Mouse (Mus musculus) midbrain, embryonic 11.5 days (tissue): ENCODE measurements around the gene Kremen2. TPM values are rescaled to one million over a fixed set of nuclear protein-coding genes. Genes with fewer than 3 reads are reported as not detected.

Source experiments
- ATAC-seq: fragments of 200-750 bp; cut with Nextera tagmentation; 2 replicates; pipeline ENCODE4 v1.8.0; 2017; ENCODE audit warnings: moderate TSS enrichment, moderate library complexity; ENCODE audit not compliant: low FRiP score
- DNase-seq: peaks from one replicate; pipeline ENCODE4 v3.0.0; 2015; ENCODE audit warnings: low spot score; ENCODE audit errors: missing footprints
- H3K27ac ChIP-seq: fragments of 300-500 bp; sonication (generic); 2 replicates; pipeline ENCODE4 v1.5.1; 2014; ENCODE audit warnings: low read depth, low read length
- H3K27me3 ChIP-seq: fragments of 300-500 bp; sonication (generic); 2 replicates; pipeline ENCODE4 v1.6.1; 2014; ENCODE audit warnings: mild to moderate bottlenecking, low read length, moderate library complexity, mixed read lengths; ENCODE audit not compliant: control insufficient read depth, insufficient read depth
- H3K36me3 ChIP-seq: fragments of 300-500 bp; sonication (generic); 2 replicates; pipeline ENCODE4 v1.6.1; 2014; ENCODE audit warnings: mild to moderate bottlenecking, low read length, moderate library complexity, mixed read lengths; ENCODE audit not compliant: control insufficient read depth, insufficient read depth
- H3K4me1 ChIP-seq: fragments of 300-500 bp; sonication (generic); 2 replicates; pipeline ENCODE4 v1.6.1; 2014; ENCODE audit warnings: low read length; ENCODE audit not compliant: control insufficient read depth, insufficient read depth
- H3K4me2 ChIP-seq: fragments of 300-500 bp; sonication (generic); 2 replicates; pipeline ENCODE4 v1.6.1; 2014; ENCODE audit warnings: mild to moderate bottlenecking, moderate library complexity
- H3K4me3 ChIP-seq: fragments of 300-500 bp; sonication (generic); 2 replicates; pipeline ENCODE4 v1.5.1; 2014; ENCODE audit warnings: low read depth, low read length
- H3K9ac ChIP-seq: fragments of 300-500 bp; sonication (generic); 2 replicates; pipeline ENCODE4 v1.6.1; 2014; ENCODE audit warnings: low read length
- H3K9me3 ChIP-seq: fragments of 300-500 bp; sonication (generic); 2 replicates; pipeline ENCODE4 v1.6.1; 2016; ENCODE audit warnings: low read length; ENCODE audit not compliant: control insufficient read depth
- WGBS: fragments of 180-500 bp; shearing (Covaris S2); extraction: QIAGEN DNeasy Blood & Tissue Kit; methylation state at CpG from one replicate; pipeline ENCODE4 v1.1.7; 2014; 5-methylcytosine and 5-hydroxymethylcytosine counted together
- polyA plus RNA-seq: library from polyadenylated mRNA; unstranded; fragments of >200 nt; fragmentation: Nextera tagmentation; extraction: Ambion mirVana; gene quantifications from 2 replicates; pipeline ENCODE4 v1.2.1, GENCODE M21; 2014

Gene Kremen2
- polyA plus RNA-seq: 0.58 and 0.63 TPM in 2 replicates

DNA sequence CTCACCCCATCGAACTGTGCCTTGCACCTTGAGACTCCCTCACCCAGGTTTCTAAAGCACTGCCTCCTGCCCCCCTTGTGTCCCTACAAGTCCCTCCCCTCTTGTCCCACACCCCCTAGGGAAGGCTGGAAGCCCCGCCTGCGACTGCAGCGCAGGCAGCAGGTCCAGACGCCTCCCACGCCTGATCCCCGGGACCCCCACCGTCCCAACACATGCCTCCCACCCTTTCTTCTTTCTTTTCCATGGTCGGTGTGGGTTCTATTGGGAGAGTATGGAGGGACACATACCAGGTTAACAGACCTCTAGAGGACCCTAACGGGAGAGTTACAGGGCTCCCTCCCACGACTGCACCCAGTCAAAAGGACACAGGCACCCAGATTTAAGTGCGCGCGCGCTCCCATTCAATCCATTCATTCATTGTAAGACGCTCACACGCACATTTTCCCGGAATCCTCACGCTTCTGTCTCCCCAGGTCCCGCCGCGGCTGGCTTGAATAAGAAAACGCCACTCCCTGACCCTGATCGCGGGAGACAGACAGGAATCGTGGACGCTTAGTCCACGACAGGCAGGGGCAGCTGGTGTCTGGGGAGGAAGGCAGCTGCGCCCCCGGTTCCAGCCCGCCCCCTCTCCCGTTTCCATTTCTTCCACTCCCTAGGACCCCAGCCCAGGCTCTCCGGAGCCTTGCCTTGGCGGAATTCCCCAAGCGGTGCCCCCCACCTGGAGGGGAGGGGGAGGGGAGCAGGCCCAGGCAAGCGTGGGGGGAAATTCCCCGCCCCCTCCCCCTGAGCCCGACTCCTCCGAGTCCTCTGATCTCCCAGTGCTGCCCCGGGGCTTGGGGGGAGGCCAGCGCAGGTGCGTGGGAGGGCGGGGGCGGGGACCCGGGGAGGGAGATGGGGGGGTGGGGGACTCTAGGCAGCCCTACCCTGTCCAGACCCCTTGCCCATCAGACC, at the start of gene Kremen2:
Gene Kremen2 (minus strand): TSS at position 533 of the 951 bp plus-strand sequence.
- H3K27me3 ChIP-seq: peaks cover 66% of the 10 kb centered on the region
- H3K4me2 ChIP-seq: peak within 1 kb of the TSS; percentile 50
- H3K4me1 ChIP-seq: peaks cover 12% of the 10 kb centered on the region
- no peaks in the 10 kb centered on the region for H3K9me3 ChIP-seq
- under 1% methylated on average over 39 of the region's 45 CpGs for WGBS
- no peaks in the 10 kb centered on the region for H3K36me3 ChIP-seq
- ATAC-seq: peak; percentile 28
- peak; percentile 93 for DNase-seq
- H3K27ac ChIP-seq: no peak within 1 kb of the TSS
- peak within 1 kb of the TSS; percentile 48 for H3K9ac ChIP-seq
- peak within 1 kb of the TSS; percentile 30 for H3K4me3 ChIP-seq

GRCm38 (mm10) chr17:23795323-23795722, 49.7 kb upstream of the Kremen2 start:
- 97% methylated on average over 8 of the region's 8 CpGs for WGBS
- H3K9me3 ChIP-seq: no peaks in the 10 kb centered on the region

DNA sequence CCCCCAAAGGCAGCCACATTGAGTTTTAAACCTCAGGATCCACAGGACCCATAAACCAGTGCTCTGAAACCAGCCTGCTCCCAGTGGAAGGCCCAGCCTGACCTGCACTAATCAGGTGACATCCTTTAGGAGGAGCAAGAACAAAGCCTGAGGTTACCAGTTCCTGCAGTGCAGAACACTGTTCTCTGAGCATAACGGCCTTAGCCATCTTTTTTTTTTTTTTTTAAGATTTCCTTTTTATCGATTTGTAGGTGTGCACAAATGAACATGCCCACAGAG, 45.4 kb upstream of the Kremen2 start:
- Histone ChIP-seq H3K9ac (peak overlapping the region; percentile 74), H3K4me2 (peak overlapping the region; percentile 57), H3K36me3 (no peaks in the 10 kb centered on the region), H3K9me3 (no peaks in the 10 kb centered on the region), H3K4me3 (no peak overlapping the region), H3K27me3 (no peaks in the 10 kb centered on the region), H3K4me1 (peaks cover 18% of the 10 kb centered on the region), H3K27ac (peak overlapping the region; percentile 78)
- 77% methylated on average over 2 of the region's 2 CpGs for WGBS
- DNase-seq (no peak), ATAC-seq (no peak; the same call in 1 of the 2 replicates)

More at GRCm38 (mm10) chr17:23795323-23795722, 49.7 kb upstream of the Kremen2 start:
- H3K4me1 ChIP-seq: peaks cover 7% of the 10 kb centered on the region
- H3K9ac ChIP-seq: no peak overlapping the region
- ATAC-seq (no peak), DNase-seq (peak; percentile 45)
- no peak overlapping the region for H3K4me3 ChIP-seq
- no peak overlapping the region for H3K4me2 ChIP-seq
- no peak overlapping the region for H3K27ac ChIP-seq
- no peaks in the 10 kb centered on the region for H3K27me3 ChIP-seq
- H3K36me3 ChIP-seq: no peaks in the 10 kb centered on the region

DNA sequence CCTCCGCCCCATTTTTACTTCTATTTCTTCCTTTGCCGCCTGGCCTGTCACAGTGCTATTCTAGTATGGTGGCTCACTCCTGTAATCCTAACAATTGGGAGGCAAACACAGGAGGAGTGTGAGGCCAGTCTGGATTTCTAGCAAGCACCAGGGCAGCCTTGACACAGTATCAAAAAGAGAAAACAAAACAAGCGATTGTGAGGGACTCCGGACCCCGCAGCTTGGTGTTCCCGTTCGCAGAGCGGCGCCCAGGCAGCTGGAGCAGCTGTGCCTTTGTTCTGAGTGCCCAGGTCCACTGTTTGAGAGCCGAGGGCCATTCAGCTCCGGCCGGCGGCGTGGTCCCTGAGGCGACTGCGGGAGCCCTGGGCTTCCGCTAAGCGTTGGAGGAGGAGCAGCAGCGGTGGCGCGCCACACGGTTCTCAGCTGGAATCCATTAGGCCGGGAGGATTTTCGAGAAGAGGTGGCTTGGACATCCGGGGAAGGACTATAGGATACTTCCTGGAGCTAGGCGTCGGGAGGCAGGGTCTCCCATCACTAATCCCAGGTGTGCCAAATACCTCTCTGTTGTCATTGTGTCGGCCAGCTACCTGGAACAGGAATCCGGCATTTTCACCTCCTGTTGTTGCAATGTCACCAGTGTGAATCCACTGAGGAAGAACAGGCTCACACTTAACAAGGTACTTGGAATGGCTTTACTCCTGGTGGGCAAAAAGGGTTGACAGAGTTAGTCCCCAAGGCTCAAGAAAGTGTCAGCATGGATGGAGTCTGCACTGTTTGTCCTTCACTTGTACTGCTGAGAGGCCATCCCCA, 44.8 kb upstream of the Kremen2 start, which contains the start of gene Srrm2:
Gene Srrm2 (plus strand): TSS at position 264 of the 810 bp plus-strand sequence.
- Histone ChIP-seq H3K27ac (peak within 1 kb of the TSS; percentile 78), H3K9ac (peak within 1 kb of the TSS; percentile 74), H3K9me3 (no peaks in the 10 kb centered on the region), H3K4me1 (peaks cover 20% of the 10 kb centered on the region), H3K36me3 (no peaks in the 10 kb centered on the region), H3K4me3 (peak within 1 kb of the TSS; percentile 31), H3K4me2 (peak within 1 kb of the TSS; percentile 57), H3K27me3 (no peaks in the 10 kb centered on the region)
- WGBS: 2% methylated on average over 29 of the region's 29 CpGs
- ATAC-seq (peak; percentile 80), DNase-seq (peak; percentile 97)

GRCm38 (mm10) chr17:23789749-23790268, 44.2 kb upstream of the Kremen2 start:
- no peak for ATAC-seq
- Histone ChIP-seq H3K4me2 (peak overlapping the region; percentile 57), H3K9me3 (no peaks in the 10 kb centered on the region), H3K4me3 (peak overlapping the region; percentile 31), H3K27ac (peak overlapping the region; percentile 78), H3K27me3 (no peaks in the 10 kb centered on the region), H3K4me1 (peaks cover 20% of the 10 kb centered on the region), H3K36me3 (no peaks in the 10 kb centered on the region), H3K9ac (peak overlapping the region; percentile 74)
- peak; percentile 93 for DNase-seq
- WGBS: 8% methylated on average over 8 of the region's 8 CpGs

- Histone ChIP-seq H3K4me2 (no peak overlapping the region), H3K4me1 (peaks cover 20% of the 10 kb centered on the region), H3K9ac (no peak overlapping the region), H3K36me3 (no peaks in the 10 kb centered on the region), H3K27me3 (no peaks in the 10 kb centered on the region), H3K4me3 (no peak overlapping the region), H3K9me3 (no peaks in the 10 kb centered on the region), H3K27ac (no peak overlapping the region)
- DNase-seq (peak; percentile 64), ATAC-seq (no peak)
- 91% methylated on average over 4 of the region's 4 CpGs for WGBS
Measured at GRCm38 (mm10) chr17:23788973-23789372, 43.3 kb upstream of the Kremen2 start.

DNA sequence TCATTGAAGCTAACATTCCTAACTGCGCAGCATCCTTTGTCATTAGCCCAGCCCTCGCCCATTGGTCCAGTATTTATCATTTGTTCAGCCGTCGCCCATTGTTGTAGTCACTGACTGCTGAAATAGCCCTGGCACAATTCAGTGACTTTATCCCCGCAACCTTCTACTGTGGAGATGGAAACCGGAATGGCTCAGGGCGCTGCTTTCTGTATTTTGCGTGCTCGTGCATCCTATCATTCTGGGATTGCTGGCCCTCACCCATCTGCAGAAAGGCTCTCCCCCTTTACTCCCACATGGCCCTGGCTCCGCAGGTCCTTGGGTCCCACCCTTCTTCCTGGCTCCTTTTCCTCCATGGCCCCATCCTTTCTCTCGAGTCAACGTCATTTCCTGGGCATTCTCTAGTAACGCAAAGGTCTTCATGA, 40.9 kb upstream of the Kremen2 start:
- Histone ChIP-seq H3K4me2 (peak overlapping the region; percentile 70), H3K4me3 (peak overlapping the region; percentile 47), H3K27me3 (no peaks in the 10 kb centered on the region), H3K9me3 (no peaks in the 10 kb centered on the region), H3K4me1 (peaks cover 20% of the 10 kb centered on the region), H3K27ac (peak overlapping the region; percentile 30; the same call in 1 of the 2 replicates), H3K36me3 (no peaks in the 10 kb centered on the region), H3K9ac (peak overlapping the region; percentile 74; the same call in 1 of the 2 replicates)
- 17% methylated on average over 13 of the region's 13 CpGs for WGBS
- peak; percentile 55 for ATAC-seq
- peak; percentile 94 for DNase-seq

GRCm38 (mm10) chr17:23785561-23786471, 40.2 kb upstream of the Kremen2 start, which contains the start of gene Flywch2:
Flywch2 (minus strand) TSS chr17:23786081.
- H3K36me3 ChIP-seq: no peaks in the 10 kb centered on the region
- WGBS: 4% methylated on average over 39 of the region's 43 CpGs
- peaks cover 18% of the 10 kb centered on the region for H3K4me1 ChIP-seq
- no peaks in the 10 kb centered on the region for H3K9me3 ChIP-seq
- H3K27me3 ChIP-seq: no peaks in the 10 kb centered on the region
- H3K4me2 ChIP-seq: peak within 1 kb of the TSS; percentile 70
- peak within 1 kb of the TSS; percentile 47 for H3K4me3 ChIP-seq
- DNase-seq (peak; percentile 96), ATAC-seq (peak; percentile 71)
- H3K27ac ChIP-seq: peak within 1 kb of the TSS; percentile 30; the same call in 1 of the 2 replicates
- H3K9ac ChIP-seq: peak within 1 kb of the TSS; percentile 74
